Mouse (Mus musculus) adrenal gland, adult (tissue): ENCODE measurements around the gene Rad9b.
A peak's percentile ranks its signal among the peaks of the same experiment; 100 is the strongest.

Source experiments
- DNase-seq, 2 experiments: peaks; one replicate each; pipeline ENCODE4 v3.0.0; 2022 to 2023; ENCODE audit warnings: low spot score in 1 of 2; ENCODE audit not compliant: inconsistent age in 2 of 2

Gene Rad9b

DNA sequence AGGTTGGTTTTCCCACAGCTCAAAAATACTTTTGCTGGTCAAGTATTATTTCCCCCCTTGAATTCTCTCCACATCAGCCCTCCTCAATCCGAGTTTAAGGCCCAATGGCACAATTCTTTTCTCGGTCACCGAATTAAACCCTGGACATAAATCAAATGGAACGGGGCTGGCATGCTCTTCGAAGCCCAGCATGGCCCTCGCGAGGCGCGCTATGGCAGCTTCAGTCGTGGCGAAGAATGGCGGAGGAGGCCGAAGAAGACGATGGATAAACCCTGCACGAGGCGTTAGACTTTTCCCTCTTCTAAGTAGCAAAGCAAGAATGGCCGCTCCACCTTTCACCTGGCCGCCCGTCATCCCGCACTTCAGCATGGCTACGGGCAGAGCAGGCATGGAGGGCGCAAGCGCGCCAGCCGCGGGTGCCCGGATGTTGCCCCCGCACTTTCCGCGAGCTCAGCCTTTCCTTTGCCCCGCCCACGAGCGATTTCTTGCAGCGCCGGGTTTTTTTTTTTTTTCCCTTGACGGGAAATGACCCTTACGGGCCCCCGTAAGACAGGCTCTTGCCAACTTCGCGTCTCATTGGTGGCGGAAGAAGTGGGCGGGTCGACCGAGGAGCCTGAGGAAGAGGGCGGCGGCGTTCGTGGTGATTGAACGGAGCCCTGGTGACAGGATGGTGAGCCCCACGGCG is at the start of gene Rad9b, which contains the start of gene Vps29:
Rad9b (minus strand) TSS at position 427 of the 685 bp plus-strand sequence.
Vps29 (plus strand) TSS at position 563 of the 685 bp plus-strand sequence.
- DNase-seq, result peak; percentile 98 to 99

- DNase-seq, result no peak
Observed at GRCm38 (mm10) chr5:122403362-122403761, 49.3 kb upstream of the Rad9b start.

- no peak for DNase-seq
Observed at GRCm38 (mm10) chr5:122402772-122403171, 48.7 kb upstream of the Rad9b start.

- peak in 1 of 2 experiments; percentile 36 for DNase-seq
Observed at GRCm38 (mm10) chr5:122402160-122402559, 48.1 kb upstream of the Rad9b start.

DNA sequence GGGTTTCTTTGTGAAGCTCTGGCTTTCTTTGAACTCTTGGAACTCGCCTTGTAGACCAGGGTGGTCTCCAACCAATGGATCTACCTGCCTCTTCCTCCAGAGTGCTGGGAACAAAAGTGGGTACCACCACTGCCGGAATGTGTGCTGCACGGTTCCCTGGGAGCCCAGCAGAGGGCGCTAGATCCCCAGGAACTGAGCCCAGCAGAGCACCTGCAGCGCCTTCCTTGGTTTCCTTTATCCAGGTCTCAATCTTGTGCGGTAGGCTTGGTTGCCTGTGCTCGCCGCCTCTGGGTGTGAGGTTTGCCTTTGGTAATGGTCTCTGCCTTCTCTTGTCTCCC is 47.2 kb upstream of the Rad9b start:
- DNase-seq, result peak; percentile 82 to 93

DNA sequence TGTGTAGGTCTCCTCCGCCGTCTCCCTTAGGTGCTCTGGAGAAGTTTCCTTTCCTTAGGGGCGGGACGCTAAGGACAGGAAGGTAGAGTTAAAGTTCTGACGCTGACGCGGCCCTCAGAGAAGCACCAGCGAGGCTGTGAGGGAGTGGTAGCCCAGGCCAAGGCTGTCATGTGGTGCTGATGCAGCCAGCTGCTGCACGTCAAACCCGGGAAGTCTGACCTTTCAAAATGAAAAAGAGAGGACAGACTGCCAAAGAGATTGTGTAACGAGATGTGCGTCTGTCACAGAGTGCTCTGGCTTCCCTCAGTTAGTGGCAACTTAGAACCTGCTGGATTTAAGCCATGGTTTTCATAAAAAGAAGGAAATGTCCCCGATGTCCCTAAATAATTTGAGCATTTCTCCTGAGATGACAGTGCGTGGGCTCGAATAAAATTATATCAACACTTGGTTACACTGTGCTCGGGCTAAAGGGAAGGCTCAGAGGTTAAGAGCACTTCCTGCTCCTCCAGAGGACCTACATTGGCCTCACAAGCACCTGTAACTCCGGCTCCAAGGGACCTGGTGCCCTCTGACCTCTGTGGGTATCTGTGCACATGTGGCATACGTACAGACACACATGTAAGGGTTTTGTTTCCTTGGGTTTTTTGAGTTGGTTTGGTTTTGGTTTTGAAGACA is 46.7 kb upstream of the Rad9b start:
- peak; percentile 93 to 95 for DNase-seq

DNA sequence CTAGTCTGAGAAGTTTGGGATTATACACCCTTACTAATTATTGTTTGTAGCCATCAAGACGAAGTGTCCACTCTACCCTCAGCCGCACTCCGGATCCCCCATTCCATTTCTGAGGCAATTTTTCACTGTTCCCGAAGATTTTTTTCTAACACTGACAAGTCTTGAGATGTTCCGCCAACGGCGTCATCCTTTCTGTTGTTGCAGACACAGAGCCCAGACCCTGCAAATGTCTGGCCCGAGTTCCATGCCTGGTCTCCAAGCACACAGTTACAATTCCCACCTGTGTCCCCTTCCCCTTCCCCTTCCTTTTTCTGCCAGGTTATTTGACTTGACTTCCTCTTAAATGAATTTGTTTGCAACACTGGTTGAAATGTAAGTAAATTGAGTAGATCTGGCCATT is 45.8 kb upstream of the Rad9b start:
- DNase-seq, result peak in 1 of 2 experiments; percentile 49

GRCm38 (mm10) chr5:122397495-122397894 is 43.5 kb upstream of the Rad9b start:
- no peak for DNase-seq

DNA sequence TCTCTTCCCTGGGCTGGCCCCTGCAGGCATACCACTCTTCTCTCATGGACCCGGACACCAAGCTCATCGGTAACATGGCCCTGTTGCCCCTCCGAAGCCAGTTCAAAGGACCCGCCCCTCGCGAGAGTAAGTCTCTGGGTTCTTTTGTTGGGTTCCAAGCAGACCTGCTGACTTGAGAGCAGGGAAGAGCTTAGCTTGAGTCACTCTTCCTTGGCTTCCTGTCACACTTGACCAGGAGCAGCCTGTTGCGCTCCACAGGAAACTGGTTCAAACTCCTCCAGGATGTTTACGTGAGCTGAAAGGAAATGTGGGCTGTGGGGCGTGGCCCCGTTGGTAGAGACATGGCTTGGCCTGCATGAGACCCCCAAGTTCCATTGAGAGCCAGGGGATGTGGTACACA is 42.8 kb upstream of the Rad9b start:
- peak; percentile 61 to 63 for DNase-seq

DNA sequence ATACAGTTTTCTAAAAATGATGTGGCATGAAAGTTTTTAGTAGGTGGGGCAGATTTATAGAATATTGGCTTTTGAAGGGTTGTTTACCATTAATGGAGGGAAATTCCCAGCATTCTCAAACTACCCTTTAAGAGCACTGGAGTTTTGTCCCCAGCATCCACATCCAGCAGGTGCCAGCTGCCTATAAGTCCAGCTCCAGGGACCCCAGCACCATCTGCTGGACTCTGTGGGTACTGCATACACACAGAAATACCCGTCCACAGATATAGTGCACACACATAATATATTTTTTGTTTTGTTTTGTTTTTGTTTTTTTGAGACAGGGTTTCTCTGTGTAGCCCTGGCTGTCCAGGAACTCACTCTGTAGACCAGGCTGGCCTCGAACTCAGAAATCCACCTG is 39.9 kb upstream of the Rad9b start:
- DNase-seq, result peak; percentile 76 to 93

- DNase-seq, result peak; percentile 39 to 79
Observed at GRCm38 (mm10) chr5:122392227-122393004, 38.4 kb upstream of the Rad9b start.

- peak; percentile 92 to 96 for DNase-seq
Observed at GRCm38 (mm10) chr5:122391786-122392180, 37.8 kb upstream of the Rad9b start, which contains the start of gene Arpc3. Arpc3 (plus strand) TSS chr5:122391878.

DNA sequence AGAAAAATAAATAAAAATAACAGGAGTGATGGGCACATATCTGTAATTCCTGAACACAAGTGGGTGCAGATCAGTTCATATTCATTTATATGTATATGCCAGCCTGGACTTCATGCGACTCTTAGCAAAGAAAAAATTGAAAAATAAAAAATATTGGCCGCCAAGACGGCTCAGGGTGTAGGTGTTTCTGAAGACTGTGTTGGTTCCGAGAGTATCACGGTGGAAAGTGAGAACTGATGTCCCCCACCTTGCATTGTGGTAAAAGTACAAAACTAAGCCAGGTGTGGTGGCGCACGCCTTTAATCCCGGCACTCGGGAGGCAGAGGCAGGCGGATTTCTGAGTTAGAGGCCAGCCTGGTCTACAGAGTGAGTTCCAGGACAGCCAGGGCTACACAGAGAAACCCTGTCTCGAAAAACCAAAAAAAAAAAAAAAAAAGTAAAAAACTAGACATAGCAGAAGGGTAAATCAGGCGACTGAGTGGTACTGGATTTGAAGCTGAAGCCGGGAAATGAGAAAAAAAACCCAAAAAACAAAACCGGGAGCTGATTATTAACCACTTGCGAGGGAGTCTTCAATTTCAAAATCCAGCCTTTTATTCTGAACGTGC is 37.2 kb upstream of the Rad9b start:
- DNase-seq, result peak in 1 of 2 experiments; percentile 50

GRCm38 (mm10) chr5:122390671-122391070 is 36.6 kb upstream of the Rad9b start:
- DNase-seq, result peak in 1 of 2 experiments; percentile 31

GRCm38 (mm10) chr5:122390006-122390405 is 36.0 kb upstream of the Rad9b start:
- DNase-seq, result peak in 1 of 2 experiments; percentile 30

DNA sequence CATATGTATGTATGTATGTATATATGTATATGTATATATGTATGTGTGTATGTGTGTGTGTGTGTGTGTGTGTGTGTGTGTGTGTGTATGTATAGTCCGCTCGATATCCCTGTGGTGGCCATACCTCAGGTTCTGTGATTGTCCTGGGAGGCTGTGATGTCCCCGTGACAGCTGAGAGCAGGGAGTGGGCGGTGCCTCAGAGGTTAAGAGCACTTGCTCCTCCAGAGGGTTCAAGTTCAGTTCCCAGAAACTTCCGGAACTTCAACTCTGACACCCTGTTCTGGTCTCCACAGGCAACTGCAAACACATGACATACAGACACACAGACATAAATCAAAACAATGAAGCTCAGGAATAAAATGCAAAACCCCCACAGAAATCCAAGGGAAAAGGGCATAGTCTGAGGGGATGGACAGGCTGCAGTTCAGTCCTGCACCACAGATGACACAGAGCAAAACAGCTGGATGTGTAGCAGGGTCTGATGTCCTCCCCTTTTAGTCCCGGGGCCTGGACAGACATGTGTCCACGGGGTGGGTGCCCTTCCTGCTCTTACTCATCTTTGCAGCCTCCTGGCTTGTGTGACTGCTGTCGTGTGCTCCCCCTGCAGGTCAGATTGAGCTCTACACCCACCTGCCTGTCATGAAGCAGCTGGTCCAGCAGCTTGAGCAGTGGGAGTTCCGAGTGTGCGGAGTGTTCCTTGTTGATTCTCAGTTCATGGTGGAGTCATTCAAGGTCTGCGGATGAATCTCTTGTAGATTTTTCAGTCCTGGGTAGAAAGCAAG is 25.5 kb upstream of the Rad9b start:
- DNase-seq, result peak; percentile 80 to 91

GRCm38 (mm10) chr5:122378171-122378570 is 24.1 kb upstream of the Rad9b start:
- DNase-seq, result no peak

GRCm38 (mm10) chr5:122377101-122377833 is 23.2 kb upstream of the Rad9b start:
- DNase-seq, result no peak

DNA sequence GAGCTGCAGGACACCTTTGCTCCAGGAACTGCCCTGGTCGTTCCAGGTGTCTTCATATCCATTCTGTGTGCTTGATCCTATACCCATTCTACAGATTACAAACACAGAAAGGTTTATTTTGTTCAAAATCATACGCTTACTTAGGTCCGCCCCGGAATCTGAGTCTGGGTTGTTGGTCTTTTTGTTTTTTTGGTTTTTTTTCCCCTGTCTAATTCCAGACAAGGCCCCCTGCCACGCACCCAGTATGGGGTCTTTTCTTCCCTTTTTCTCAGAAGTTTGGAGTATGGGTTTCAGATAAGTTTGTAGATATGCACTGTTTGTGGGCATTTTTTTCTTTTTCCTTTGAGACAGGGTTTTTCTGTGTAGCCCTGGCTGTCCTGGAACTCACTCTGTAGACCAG is 18.8 kb upstream of the Rad9b start:
- peak in 1 of 2 experiments; percentile 30 for DNase-seq
